Mouse (Mus musculus) spleen, adult 2 months (tissue): ENCODE results near the gene Isl1. TPM values are rescaled to one million over a fixed set of nuclear protein-coding genes. Genes with fewer than 3 reads are reported as not detected.

Experiments used
- DNase-seq, 2 experiments: peaks; one replicate each; pipeline versions ENCODE4 v3.0.0 to v3.0.0-alpha.2; 2012 to 2021; ENCODE audit warnings: low spot score in 2 of 2, low read depth in 1 of 2
- H3K27ac ChIP-seq: fragments of 200-500 bp; 2 replicates; pipeline ENCODE4 v1.5.1; 2012; ENCODE audit warnings: low read length, inconsistent platforms; ENCODE audit not compliant: insufficient read depth
- H3K27me3 ChIP-seq: fragments of 200-500 bp; 2 replicates; pipeline ENCODE4 v1.6.1; 2012; ENCODE audit warnings: mild to moderate bottlenecking, moderate library complexity, low read length, inconsistent platforms; ENCODE audit not compliant: control insufficient read depth, insufficient read depth
- H3K36me3 ChIP-seq: fragments of 200-500 bp; 2 replicates; pipeline ENCODE4 v1.6.1; 2012; ENCODE audit warnings: mild to moderate bottlenecking, low read length, inconsistent platforms; ENCODE audit not compliant: control insufficient read depth, insufficient read depth
- H3K4me1 ChIP-seq: fragments of 200-500 bp; 2 replicates; pipeline ENCODE4 v1.6.1; 2011; ENCODE audit warnings: inconsistent platforms; ENCODE audit not compliant: control insufficient read depth, insufficient read depth, insufficient read length
- H3K4me3 ChIP-seq: fragments of 200-500 bp; 2 replicates; pipeline ENCODE4 v1.5.1; 2011; ENCODE audit warnings: mild to moderate bottlenecking, inconsistent platforms; ENCODE audit not compliant: insufficient read depth, insufficient read length; ENCODE audit errors: extremely low read depth
- CTCF ChIP-seq: fragments of 200-500 bp; IDR thresholded peaks from 2 replicates; pipeline ENCODE4 v1.5.1; 2011; ENCODE audit warnings: mild to moderate bottlenecking, inconsistent platforms; ENCODE audit not compliant: insufficient read depth, insufficient read length, insufficient replicate concordance; ENCODE audit errors: extremely low read depth
- POLR2A ChIP-seq: fragments of 200-500 bp; IDR thresholded peaks from 2 replicates; pipeline ENCODE4 v1.6.1; 2011; ENCODE audit warnings: low read depth, low read length, inconsistent platforms
- WGBS: fragments of 180-500 bp; shearing (Covaris S2); methylation state at CpG from one replicate; pipeline ENCODE4 v1.1.7; 2018; 5-methylcytosine and 5-hydroxymethylcytosine counted together
- polyA plus RNA-seq: library from polyadenylated mRNA; depleted of rRNA; stranded (reverse); fragments of >200 nt; gene quantifications from 2 replicates; pipeline ENCODE4 v1.2.3, GENCODE M21; 2012; rRNA removed

The Isl1 gene
- 0.04 and 0.36 TPM in 2 replicates for polyA plus RNA-seq

DNA sequence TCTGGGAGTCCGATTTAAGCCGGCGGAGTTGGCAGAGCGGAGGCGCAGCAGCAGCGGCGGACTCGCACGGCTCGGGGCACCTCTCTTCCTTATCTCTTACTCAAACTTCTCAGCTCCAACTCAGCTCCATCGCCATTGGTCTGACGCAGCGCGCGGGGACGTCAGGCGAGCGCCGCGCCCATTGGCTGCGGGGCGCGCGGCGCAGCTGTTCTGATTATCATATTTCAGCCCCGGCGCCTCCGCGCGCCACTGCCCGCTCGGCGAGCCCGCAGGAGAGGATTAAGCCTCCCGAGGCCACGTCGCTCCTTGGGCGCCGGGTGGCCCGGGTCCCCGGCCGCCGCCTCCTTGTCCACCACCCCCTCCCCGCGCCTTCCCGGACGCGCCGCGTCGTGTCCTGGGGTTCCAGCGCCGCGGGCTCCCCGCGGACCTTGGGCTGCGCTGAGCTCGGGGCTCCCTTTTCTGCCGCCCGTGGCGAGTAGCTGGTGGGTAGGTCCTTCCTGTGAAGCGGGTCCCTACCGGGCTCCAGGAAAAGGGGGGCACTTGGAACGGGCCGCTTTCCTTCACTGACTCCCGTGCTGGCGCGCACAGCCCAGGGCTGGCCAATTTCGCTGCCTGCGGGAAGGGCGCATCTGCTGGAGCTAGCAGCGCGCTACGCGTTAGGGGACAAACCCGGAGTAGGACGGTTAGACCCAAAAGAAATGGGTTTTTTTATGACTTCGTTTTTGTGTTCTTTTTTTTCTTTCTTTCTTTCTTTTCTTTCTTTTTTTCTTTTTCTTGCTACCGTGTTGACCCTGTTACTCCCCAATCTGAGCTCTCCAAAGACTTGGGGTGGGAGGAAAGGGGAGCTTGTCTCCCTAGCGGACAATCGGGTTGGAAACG, at the start of gene Isl1:
Gene Isl1, minus strand, starts transcription at position 106 of the 879 bp plus-strand sequence.
- H3K4me3 ChIP-seq = no peak within 1 kb of the TSS
- H3K27ac ChIP-seq = no peak within 1 kb of the TSS
- H3K36me3 ChIP-seq = no peaks in the 10 kb centered on the region
- peaks cover 14% of the 10 kb centered on the region for H3K27me3 ChIP-seq
- TF ChIP-seq POLR2A (no peak), CTCF (no peak)
- 2% methylated on average over 81 of the region's 82 CpGs for whole genome bisulfite sequencing
- H3K4me1 ChIP-seq = no peaks in the 10 kb centered on the region
- no peak for DNase-seq

DNA sequence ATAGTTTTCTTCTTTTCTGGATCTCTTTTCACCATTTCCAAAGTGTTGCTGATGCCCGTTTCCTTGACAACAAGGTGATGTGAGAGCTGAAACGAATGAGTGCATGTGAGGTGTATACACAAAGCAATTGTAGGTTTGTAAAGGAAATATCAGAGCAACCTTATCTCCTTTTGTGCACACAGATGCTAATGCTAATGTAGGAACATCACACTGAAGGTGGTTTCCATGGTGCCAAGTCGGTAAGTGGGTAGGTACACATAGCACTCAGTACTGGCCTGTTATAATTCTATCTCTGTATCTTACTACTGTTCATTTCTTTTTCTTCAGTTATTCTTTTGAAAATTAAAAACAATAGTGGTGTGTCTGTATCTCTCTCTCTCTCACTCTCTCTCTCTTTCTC, 26.3 kb upstream of the Isl1 start:
- WGBS = 75% methylated on average over 3 of the region's 3 CpGs

DNA sequence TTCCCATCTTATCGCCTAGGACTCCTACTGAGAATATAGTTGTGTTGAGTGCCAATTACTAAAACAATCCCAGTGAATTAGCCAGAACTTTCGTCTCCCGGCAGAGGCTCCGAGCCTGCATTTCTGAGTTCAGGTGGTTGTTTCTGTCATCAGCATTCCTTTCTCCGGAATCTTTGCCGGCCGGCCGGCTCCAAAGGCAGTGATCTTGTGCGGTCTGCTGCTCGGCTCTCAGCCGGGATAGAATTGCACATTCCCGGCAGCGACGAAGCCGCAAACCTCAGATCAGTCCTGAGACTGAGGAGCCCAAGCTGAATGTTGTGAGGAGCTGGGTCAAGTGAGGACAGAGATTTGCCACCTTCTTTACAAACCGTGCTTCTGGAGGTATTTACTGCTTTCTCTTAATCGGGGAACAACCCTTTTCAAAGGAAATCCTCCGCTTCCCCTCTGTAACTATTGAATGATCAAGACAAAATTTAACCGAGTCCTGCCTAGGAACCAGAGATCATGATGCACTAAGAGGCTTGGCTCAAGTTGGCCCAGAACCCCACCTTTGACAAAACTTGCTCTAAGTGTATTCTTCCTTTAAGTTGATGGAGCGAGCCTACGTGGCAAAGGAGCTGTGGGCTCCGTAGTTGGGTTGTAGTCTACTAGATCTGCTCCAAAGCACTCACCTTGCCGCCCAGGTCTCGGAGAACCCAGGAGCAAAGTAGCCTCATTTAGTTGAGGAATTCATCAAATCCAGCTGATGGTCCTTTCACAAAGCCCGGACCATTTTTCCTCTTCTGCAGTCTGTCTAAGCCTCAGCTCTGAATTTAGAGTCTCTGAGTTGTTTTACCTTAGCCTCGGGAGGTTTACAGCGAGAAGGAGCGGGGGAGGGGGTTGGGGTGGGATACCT, 4.4 kb upstream of the Isl1 start:
- no peak overlapping the region for H3K27ac ChIP-seq

More for the DNA sequence above, 26.3 kb upstream of the Isl1 start:
- no peak overlapping the region for H3K4me3 ChIP-seq
- no peak for DNase-seq
- no peak overlapping the region for H3K27ac ChIP-seq
- no peaks in the 10 kb centered on the region for H3K27me3 ChIP-seq
- no peaks in the 10 kb centered on the region for H3K36me3 ChIP-seq
- TF ChIP-seq POLR2A = no peak
- TF ChIP-seq CTCF = no peak
- H3K4me1 ChIP-seq = no peaks in the 10 kb centered on the region

GRCm38 (mm10) chr13:116311871-116312720, 2.6 kb upstream of the Isl1 start:
- Histone ChIP-seq H3K4me3 (no peak overlapping the region), H3K36me3 (no peaks in the 10 kb centered on the region), H3K27ac (no peak overlapping the region), H3K27me3 (peaks cover 13% of the 10 kb centered on the region), H3K4me1 (no peaks in the 10 kb centered on the region)
- TF ChIP-seq CTCF (no peak), POLR2A (no peak)
- no peak for DNase-seq
- 27% methylated on average over 13 of the region's 13 CpGs for WGBS

More for the DNA sequence above, 4.4 kb upstream of the Isl1 start:
- peaks cover 13% of the 10 kb centered on the region for H3K27me3 ChIP-seq
- DNase-seq = no peak
- TF ChIP-seq CTCF (no peak), POLR2A (no peak)
- H3K36me3 ChIP-seq = no peaks in the 10 kb centered on the region
- H3K4me3 ChIP-seq = no peak overlapping the region
- 8% methylated on average over 28 of the region's 28 CpGs for WGBS
- H3K4me1 ChIP-seq = no peaks in the 10 kb centered on the region

DNA sequence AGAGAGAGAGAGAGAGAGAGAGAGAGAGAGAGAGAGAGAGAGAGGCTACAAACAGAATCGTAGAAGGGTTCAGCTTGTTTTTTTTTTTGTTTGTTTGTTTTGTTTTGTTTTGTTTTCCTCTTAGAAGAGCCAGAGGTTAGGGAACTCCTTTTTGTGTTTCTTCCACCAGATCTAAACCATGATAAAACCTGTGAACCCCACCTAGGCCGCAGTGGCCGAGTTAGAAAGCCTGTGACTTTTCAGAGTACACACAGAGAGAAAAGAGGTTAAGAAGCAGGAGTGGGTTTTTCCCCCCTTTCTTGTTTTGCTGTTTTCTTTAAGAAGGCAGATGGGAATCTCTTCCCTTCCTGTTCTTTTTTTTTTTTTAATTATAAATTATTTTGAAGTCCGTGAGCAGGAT, 1.5 kb upstream of the Isl1 start:
- Histone ChIP-seq H3K4me1 (no peaks in the 10 kb centered on the region), H3K4me3 (no peak overlapping the region), H3K27me3 (peaks cover 13% of the 10 kb centered on the region), H3K36me3 (no peaks in the 10 kb centered on the region), H3K27ac (no peak overlapping the region)
- 49% methylated on average over 4 of the region's 4 CpGs for WGBS
- TF ChIP-seq POLR2A = no peak
- no peak for TF ChIP-seq CTCF
- no peak for DNase-seq

DNA sequence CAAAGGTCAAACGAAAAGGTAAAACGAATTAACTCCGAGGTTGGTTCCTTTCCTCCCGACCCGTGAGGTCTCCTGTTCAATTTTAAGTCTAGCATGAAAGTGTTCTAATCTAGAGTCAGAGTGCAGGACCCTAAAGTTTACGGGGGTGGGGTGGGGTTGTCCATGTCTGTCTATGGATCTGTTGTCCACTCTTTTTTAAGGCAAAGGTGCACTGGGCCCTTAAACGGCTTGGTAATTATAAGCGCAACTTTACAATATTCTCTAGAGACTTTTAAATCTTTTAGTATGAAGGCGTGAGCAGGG, 925 bp upstream of the Isl1 start:
- Histone ChIP-seq H3K36me3 (no peaks in the 10 kb centered on the region), H3K27ac (no peak overlapping the region), H3K4me1 (no peaks in the 10 kb centered on the region), H3K27me3 (peaks cover 14% of the 10 kb centered on the region), H3K4me3 (no peak overlapping the region)
- DNase-seq = no peak
- WGBS = 6% methylated on average over 9 of the region's 9 CpGs
- TF ChIP-seq POLR2A (no peak), CTCF (no peak)
